Mouse (Mus musculus): ENCODE measurements around the gene Fbxw11.

GRCm38 (mm10) chr11:32781633-32782404, 139.3 kb downstream of the Fbxw11 start:
- TF ChIP-seq CTCF (IDR thresholded peaks at IDR 0.05; ENCODE audit: low read depth) (no peak), EP300 (optimal IDR thresholded peaks at IDR 0.05) (no peak)
